Mouse (Mus musculus): ENCODE measurements at regions not wholly inside any gene's neighbourhood (a gene's known extent, or its start where the extent isn't known, plus 50 kb on each side); places are given as distances from the start of the nearest gene placed in this dataset.

- no peak for TF ChIP-seq POLR2A (IDR thresholded peaks at IDR 0.05; ENCODE audit: low read depth, low read length)
- no peak for TF ChIP-seq CTCF (conservative IDR thresholded peaks at IDR 0.05; ENCODE audit: insufficient read depth, insufficient read length, low read depth, low read length)
Measured at GRCm38 (mm10) chr1:168582434-168582833, 150.4 kb upstream of the Pbx1 start.

Measured in kidney, adult 2 months (tissue).